Mouse (Mus musculus): ENCODE data around the gene Inip. TPM values are rescaled to one million over a fixed set of nuclear protein-coding genes. Genes with fewer than 3 reads are reported as not detected.
"Not testable (repeated sequence)": the region's sequence is repeated elsewhere in the genome, so short reads cannot be mapped to it uniquely, and the experiment has no call there.

Inip gene
- polyA plus RNA-seq, 1 experiment from 2014 or later: 40.2 TPM

DNA sequence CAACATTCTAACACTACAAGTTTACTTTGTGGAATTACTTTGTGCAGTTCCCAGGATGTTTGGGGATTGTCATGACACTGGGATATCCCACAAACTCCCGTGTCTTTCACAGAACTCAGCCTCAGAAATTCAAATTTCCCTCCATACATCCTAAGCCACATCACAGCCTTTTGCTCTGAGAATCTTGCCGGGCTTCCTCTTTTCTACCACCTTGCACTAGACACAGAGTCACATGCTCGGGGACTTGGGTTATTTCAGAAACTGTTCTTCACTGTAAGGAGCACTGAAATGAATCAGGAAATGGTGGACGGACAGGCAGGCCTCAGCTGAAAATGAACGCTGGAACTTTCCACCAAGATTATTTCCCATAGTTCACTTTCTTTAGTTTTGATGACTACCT is 2.0 kb upstream of the Inip start:
- Histone ChIP-seq H3K27ac (replicated peaks in 1 of 2; ENCODE audit: control insufficient read depth in 1 of 2, insufficient read depth in 1 of 2, low read depth in 2 of 2, low read length in 2 of 2) (no peak overlapping the region), H3K4me1 (ENCODE audit: control insufficient read depth in 2 of 2, insufficient read depth in 2 of 2, low read length in 2 of 2) (peaks cover 6 to 15% of the 10 kb centered on the region in 2 experiments), H3K27me3 (ENCODE audit: control insufficient read depth, insufficient read depth, low read length) (no peaks in the 10 kb centered on the region), H3K36me3 (ENCODE audit: control insufficient read depth, insufficient read depth, low read length) (no peaks in the 10 kb centered on the region), H3K4me3 (ENCODE audit: control insufficient read depth in 1 of 2, insufficient read depth in 1 of 2, low read depth in 1 of 2, low read length in 2 of 2) (no peak overlapping the region), H3K9me3 (ENCODE audit: control insufficient read depth, low read length) (no peaks in the 10 kb centered on the region), H3K4me2 (ENCODE audit: low read length) (no peak overlapping the region), H3K9ac (ENCODE audit: low read length) (no peak overlapping the region)
- WGBS: 70% methylated on average over 5 of the region's 5 CpGs
- no peak for ATAC-seq (ENCODE audit: insufficient number of reproducible peaks, insufficient read depth, low FRiP score, low read depth)

DNA sequence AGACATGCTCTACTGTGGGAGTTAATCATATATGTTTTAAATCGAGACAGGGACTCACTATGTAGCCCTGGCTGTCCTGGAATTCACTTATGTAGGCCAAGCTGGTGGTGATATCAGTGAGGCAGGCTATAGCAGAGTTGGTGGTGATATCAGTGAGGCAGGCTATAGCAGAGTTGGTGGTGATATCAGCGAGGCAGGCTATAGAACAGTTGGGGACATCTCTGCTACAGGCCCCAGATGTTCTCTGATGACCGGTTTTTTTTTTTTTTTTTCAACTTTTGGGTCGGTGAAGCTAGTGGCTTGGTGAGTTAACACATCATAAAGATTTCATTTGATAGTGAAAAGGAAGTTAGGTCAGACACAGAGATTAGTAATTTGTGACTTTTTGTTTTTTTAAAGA is 1.4 kb upstream of the Inip start:
- 55% methylated on average over 4 of the region's 4 CpGs for WGBS
- ATAC-seq (ENCODE audit: insufficient number of reproducible peaks, insufficient read depth, low FRiP score, low read depth): no peak
- Histone ChIP-seq H3K4me2 (ENCODE audit: low read length) (no peak overlapping the region), H3K9me3 (ENCODE audit: control insufficient read depth, low read length) (no peaks in the 10 kb centered on the region), H3K9ac (ENCODE audit: low read length) (no peak overlapping the region), H3K4me1 (ENCODE audit: control insufficient read depth in 2 of 2, insufficient read depth in 2 of 2, low read length in 2 of 2) (peaks cover 6 to 15% of the 10 kb centered on the region in 2 experiments), H3K4me3 (ENCODE audit: control insufficient read depth in 1 of 2, insufficient read depth in 1 of 2, low read depth in 1 of 2, low read length in 2 of 2) (no peak overlapping the region), H3K36me3 (ENCODE audit: control insufficient read depth, insufficient read depth, low read length) (no peaks in the 10 kb centered on the region), H3K27me3 (ENCODE audit: control insufficient read depth, insufficient read depth, low read length) (no peaks in the 10 kb centered on the region), H3K27ac (replicated peaks in 1 of 2; ENCODE audit: control insufficient read depth in 1 of 2, insufficient read depth in 1 of 2, low read depth in 2 of 2, low read length in 2 of 2) (no peak overlapping the region)

DNA sequence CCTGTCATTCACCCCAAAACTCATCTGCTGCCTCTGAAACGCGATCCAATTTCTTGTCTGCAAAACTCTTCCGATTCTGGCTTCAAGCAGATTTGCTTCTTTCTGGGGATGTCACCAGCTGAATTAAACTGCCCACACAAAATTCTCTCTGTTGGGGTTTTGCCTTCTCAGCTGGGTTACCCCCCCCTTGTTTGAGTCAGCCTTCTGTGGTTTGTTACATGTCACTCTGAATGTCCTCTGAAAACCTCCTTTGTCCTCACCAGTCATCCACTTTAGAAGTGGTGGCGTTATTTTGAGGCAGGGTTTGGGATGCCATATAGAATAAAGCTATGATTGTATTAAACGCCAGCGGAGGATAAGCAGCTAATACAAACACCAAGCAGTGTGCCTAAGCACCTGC is 718 bp upstream of the Inip start:
- Histone ChIP-seq H3K4me2 (ENCODE audit: low read length) (no peak overlapping the region), H3K36me3 (ENCODE audit: control insufficient read depth, insufficient read depth, low read length) (no peaks in the 10 kb centered on the region), H3K9me3 (ENCODE audit: control insufficient read depth, low read length) (no peaks in the 10 kb centered on the region), H3K4me1 (ENCODE audit: control insufficient read depth in 2 of 2, insufficient read depth in 2 of 2, low read length in 2 of 2) (peaks cover 6 to 10% of the 10 kb centered on the region in 2 experiments), H3K4me3 (ENCODE audit: control insufficient read depth in 1 of 2, insufficient read depth in 1 of 2, low read depth in 1 of 2, low read length in 2 of 2) (no peak overlapping the region), H3K27me3 (ENCODE audit: control insufficient read depth, insufficient read depth, low read length) (no peaks in the 10 kb centered on the region), H3K27ac (replicated peaks in 1 of 2; ENCODE audit: control insufficient read depth in 1 of 2, insufficient read depth in 1 of 2, low read depth in 2 of 2, low read length in 2 of 2) (no peak overlapping the region), H3K9ac (ENCODE audit: low read length) (no peak overlapping the region)
- WGBS: 64% methylated on average over 6 of the region's 6 CpGs
- no peak for ATAC-seq (ENCODE audit: insufficient number of reproducible peaks, insufficient read depth, low FRiP score, low read depth)

DNA sequence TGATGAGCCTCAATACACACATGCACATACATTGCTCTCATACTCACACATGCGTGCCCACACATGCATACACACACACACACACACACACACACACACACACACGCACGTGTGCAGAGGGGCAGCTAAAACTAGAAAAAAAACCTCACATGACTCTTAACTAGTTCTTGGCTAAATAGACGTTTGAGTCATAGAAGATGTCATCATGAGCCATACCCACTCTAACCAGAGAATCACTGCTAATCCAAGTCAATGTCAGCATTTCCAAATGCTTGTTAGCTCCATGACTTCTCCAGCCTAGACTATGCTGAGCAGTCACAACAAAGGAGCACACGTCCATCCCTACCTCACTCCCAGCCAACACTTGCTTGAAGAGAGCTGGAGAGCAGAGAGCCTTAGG is 1.2 kb downstream of the Inip start:
- no peaks in the 10 kb centered on the region for H3K36me3 ChIP-seq (ENCODE audit: control insufficient read depth, insufficient read depth, low read length)
- H3K9me3 ChIP-seq (ENCODE audit: control insufficient read depth, low read length): no peaks in the 10 kb centered on the region
- H3K4me2 ChIP-seq (ENCODE audit: low read length): no peak overlapping the region
- 74% methylated on average over 5 of the region's 5 CpGs for WGBS
- H3K9ac ChIP-seq (ENCODE audit: low read length): no peak overlapping the region
- H3K27ac ChIP-seq (replicated peaks in 1 of 2; ENCODE audit: control insufficient read depth in 1 of 2, insufficient read depth in 1 of 2, low read depth in 2 of 2, low read length in 2 of 2): no peak overlapping the region
- peaks cover 3 to 10% of the 10 kb centered on the region in 2 experiments for H3K4me1 ChIP-seq (ENCODE audit: control insufficient read depth in 2 of 2, insufficient read depth in 2 of 2, low read length in 2 of 2)
- H3K4me3 ChIP-seq (ENCODE audit: control insufficient read depth in 1 of 2, insufficient read depth in 1 of 2, low read depth in 1 of 2, low read length in 2 of 2): no peak overlapping the region
- H3K27me3 ChIP-seq (ENCODE audit: control insufficient read depth, insufficient read depth, low read length): no peaks in the 10 kb centered on the region
- ATAC-seq (ENCODE audit: insufficient number of reproducible peaks, insufficient read depth, low FRiP score, low read depth): no peak

DNA sequence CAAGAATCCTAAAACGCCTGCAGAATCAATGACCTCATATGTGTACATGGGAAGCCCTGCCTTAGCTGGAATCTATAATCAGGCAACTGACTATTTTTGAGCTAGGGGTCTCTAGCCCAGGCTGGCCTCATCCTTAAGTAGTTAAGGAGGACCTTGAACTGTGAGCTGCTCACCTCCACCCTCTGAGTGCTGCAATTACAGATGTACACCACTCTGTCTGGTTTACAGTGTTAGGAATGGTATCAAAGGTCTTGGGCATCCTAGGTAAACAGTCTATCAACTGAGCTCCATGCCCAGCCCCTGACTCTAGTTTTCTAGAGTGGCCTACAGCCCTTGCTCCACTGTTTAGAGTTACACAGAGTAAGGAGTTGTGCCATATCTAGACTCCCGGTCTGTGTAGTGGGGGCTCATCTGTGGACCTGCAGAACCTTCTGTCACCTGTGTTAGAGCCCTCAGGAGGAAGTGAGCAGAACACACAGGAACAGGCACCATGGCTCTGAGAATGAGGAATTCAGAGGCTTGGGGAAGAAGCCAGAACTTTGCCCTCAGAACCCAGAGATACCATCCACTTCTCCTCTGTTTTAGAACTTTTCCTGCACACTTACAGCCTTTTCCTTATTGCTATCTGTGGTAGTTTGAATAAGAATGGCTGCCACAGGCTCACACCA is 5.5 kb downstream of the Inip start:
- H3K27me3 ChIP-seq (ENCODE audit: control insufficient read depth, insufficient read depth, low read length): no peaks in the 10 kb centered on the region
- no peaks in the 10 kb centered on the region for H3K9me3 ChIP-seq (ENCODE audit: control insufficient read depth, low read length)
- no peaks in the 10 kb centered on the region for H3K36me3 ChIP-seq (ENCODE audit: control insufficient read depth, insufficient read depth, low read length)
- no peak overlapping the region for H3K9ac ChIP-seq (ENCODE audit: low read length)
- H3K27ac ChIP-seq (replicated peaks in 1 of 2; ENCODE audit: control insufficient read depth in 1 of 2, insufficient read depth in 1 of 2, low read depth in 2 of 2, low read length in 2 of 2): no peak overlapping the region
- no peak overlapping the region for H3K4me2 ChIP-seq (ENCODE audit: low read length)
- H3K4me1 ChIP-seq (ENCODE audit: control insufficient read depth in 2 of 2, insufficient read depth in 2 of 2, low read length in 2 of 2): no peaks in the 10 kb centered on the region
- H3K4me3 ChIP-seq (ENCODE audit: control insufficient read depth in 1 of 2, insufficient read depth in 1 of 2, low read depth in 1 of 2, low read length in 2 of 2): no peak overlapping the region
- no peak for ATAC-seq (ENCODE audit: insufficient number of reproducible peaks, insufficient read depth, low FRiP score, low read depth)
- WGBS: 65% methylated on average over 2 of the region's 2 CpGs

DNA sequence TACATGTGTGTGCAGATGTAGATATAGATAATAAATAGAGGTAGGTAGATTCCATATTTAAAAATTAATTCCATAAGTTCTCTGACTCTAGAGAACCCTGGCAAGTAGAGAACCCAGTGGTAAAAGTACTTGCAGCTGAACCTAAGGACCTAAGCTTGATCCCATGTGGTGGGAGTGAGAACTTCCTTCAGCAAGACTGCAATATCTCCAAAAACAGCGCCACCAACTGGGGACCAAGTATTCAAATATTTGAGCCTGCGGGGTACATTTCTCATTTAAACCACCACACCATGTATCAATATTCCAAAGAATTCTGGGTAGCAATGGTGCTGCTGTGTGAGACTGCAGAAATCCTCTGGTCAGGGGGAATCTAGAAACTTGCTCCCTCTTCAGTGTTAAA is 7.3 kb downstream of the Inip start:
- ATAC-seq (ENCODE audit: insufficient number of reproducible peaks, insufficient read depth, low FRiP score, low read depth): no peak
- WGBS: 79% methylated on average over 2 of the region's 2 CpGs
- H3K9ac ChIP-seq (ENCODE audit: low read length): no peak overlapping the region
- no peak overlapping the region for H3K4me2 ChIP-seq (ENCODE audit: low read length)
- no peaks in the 10 kb centered on the region for H3K4me1 ChIP-seq (ENCODE audit: control insufficient read depth in 2 of 2, insufficient read depth in 2 of 2, low read length in 2 of 2)
- H3K27me3 ChIP-seq (ENCODE audit: control insufficient read depth, insufficient read depth, low read length): no peaks in the 10 kb centered on the region
- H3K36me3 ChIP-seq (ENCODE audit: control insufficient read depth, insufficient read depth, low read length): no peaks in the 10 kb centered on the region
- H3K9me3 ChIP-seq (ENCODE audit: control insufficient read depth, low read length): no peaks in the 10 kb centered on the region
- H3K4me3 ChIP-seq (ENCODE audit: control insufficient read depth in 1 of 2, insufficient read depth in 1 of 2, low read depth in 1 of 2, low read length in 2 of 2): no peak overlapping the region
- no peak overlapping the region for H3K27ac ChIP-seq (replicated peaks in 1 of 2; ENCODE audit: control insufficient read depth in 1 of 2, insufficient read depth in 1 of 2, low read depth in 2 of 2, low read length in 2 of 2)

DNA sequence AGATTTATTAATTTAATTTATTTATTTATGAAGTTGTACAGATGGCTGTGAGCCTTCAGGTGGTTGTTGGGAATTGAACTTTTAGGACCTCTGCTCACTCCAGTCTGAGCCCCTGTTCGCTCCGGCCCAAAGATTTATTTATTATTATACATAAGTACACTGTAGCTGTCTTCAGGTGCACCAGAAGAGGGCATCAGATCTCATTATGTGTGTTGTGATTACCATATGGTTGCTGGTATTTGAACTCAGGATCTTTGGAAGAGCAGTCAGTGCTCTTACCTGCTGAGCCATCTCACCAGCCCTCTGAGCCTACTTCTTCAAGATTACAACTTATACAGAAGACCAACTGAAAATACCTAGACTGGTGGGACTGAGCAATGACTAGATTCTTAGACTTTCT is 7.8 kb downstream of the Inip start:
- not testable (repeated sequence) for H3K27ac ChIP-seq (replicated peaks in 1 of 2; ENCODE audit: control insufficient read depth in 1 of 2, insufficient read depth in 1 of 2, low read depth in 2 of 2, low read length in 2 of 2); H3K9ac ChIP-seq (ENCODE audit: low read length); H3K9me3 ChIP-seq (ENCODE audit: control insufficient read depth, low read length); H3K4me2 ChIP-seq (ENCODE audit: low read length); ATAC-seq (ENCODE audit: insufficient number of reproducible peaks, insufficient read depth, low FRiP score, low read depth); H3K4me1 ChIP-seq (ENCODE audit: control insufficient read depth in 2 of 2, insufficient read depth in 2 of 2, low read length in 2 of 2); H3K36me3 ChIP-seq (ENCODE audit: control insufficient read depth, insufficient read depth, low read length); H3K27me3 ChIP-seq (ENCODE audit: control insufficient read depth, insufficient read depth, low read length); H3K4me3 ChIP-seq (ENCODE audit: control insufficient read depth in 1 of 2, insufficient read depth in 1 of 2, low read depth in 1 of 2, low read length in 2 of 2)
- 82% methylated on average over 2 of the region's 2 CpGs for WGBS

DNA sequence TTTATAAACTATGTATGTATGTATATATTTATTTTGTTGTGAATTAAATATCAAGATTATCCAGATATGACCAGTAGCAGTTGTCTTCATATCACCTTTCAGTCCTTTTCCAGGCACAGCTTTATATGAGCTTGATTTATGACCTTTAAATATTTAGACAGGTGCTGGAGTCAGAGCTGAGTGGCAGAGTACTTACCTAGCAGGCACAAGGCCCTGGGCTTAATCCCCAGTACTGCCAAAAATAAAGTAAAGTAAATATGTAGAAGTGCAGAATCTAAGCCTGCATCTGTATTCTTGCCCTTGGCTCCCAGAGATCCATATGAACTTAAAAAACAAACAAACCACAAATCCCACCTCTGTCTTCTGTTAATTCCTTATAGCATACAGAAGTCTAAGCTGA is 12.4 kb downstream of the Inip start:
- Histone ChIP-seq H3K9ac (ENCODE audit: low read length) (no peak overlapping the region), H3K27me3 (ENCODE audit: control insufficient read depth, insufficient read depth, low read length) (no peaks in the 10 kb centered on the region), H3K4me2 (ENCODE audit: low read length) (no peak overlapping the region), H3K9me3 (ENCODE audit: control insufficient read depth, low read length) (no peaks in the 10 kb centered on the region), H3K36me3 (ENCODE audit: control insufficient read depth, insufficient read depth, low read length) (no peaks in the 10 kb centered on the region), H3K27ac (replicated peaks in 1 of 2; ENCODE audit: control insufficient read depth in 1 of 2, insufficient read depth in 1 of 2, low read depth in 2 of 2, low read length in 2 of 2) (no peak overlapping the region), H3K4me3 (ENCODE audit: control insufficient read depth in 1 of 2, insufficient read depth in 1 of 2, low read depth in 1 of 2, low read length in 2 of 2) (no peak overlapping the region), H3K4me1 (ENCODE audit: control insufficient read depth in 2 of 2, insufficient read depth in 2 of 2, low read length in 2 of 2) (no peaks in the 10 kb centered on the region)
- no peak for ATAC-seq (ENCODE audit: insufficient number of reproducible peaks, insufficient read depth, low FRiP score, low read depth)
